Mouse (Mus musculus) c-Kit-positive CD71-positive TER-119-negative erythroid progenitor cells, embryonic 14.5 days (primary cell): ENCODE results near the gene Olfr1195.
"Not testable (repeated sequence)": the region's sequence is repeated elsewhere in the genome, so short reads cannot be mapped to it uniquely, and the experiment has no call there.

Experiments
- DNase-seq: peaks from one replicate; pipeline ENCODE4 v3.0.0-alpha.2; 2013; ENCODE audit warnings: low read depth

Olfr1195 gene

DNA sequence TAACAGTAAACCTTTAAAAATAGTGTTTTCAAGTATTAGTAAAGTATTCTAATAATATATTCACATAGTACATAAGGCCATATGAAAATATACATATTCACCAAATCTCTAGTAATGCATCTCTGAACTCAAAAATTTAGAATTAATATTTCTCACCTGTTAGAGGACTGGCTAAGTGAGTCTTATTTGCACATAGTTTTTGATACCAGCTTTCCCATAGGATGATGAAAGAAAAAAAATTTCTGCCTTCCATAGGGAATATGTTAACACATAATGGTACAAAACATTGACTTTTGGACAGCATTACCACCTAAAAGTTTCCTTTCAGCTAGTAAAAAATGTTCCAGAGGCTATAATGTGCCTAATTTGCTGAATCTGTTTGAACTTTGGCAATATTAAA lies at the start of gene Olfr1195:
TSS of gene Olfr1195 (minus strand) at position 101 of the 400 bp plus-strand sequence.
- DNase-seq = no peak

DNA sequence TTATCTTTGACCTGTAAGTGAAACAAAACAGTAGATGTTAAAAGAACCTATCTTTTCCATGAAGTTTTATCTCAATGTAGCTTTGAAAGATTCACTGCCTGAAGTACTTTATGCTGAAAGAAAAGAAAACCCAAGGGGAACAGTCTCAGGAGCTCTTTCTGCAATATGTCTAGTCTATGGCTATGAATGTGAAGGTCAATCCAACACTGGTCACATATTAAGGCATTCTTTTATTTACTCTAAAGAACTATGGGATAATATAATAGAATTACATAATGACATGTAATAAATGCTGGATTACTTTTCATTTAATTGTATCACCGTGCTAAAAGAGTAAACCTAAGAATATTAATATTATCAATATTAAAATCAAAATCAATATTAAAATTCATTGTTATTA lies 43.3 kb upstream of the Olfr1195 start, which contains the start of gene Olfr1197:
TSS of gene Olfr1197 (minus strand) at position 101 of the 400 bp plus-strand sequence.
- no peak for DNase-seq

DNA sequence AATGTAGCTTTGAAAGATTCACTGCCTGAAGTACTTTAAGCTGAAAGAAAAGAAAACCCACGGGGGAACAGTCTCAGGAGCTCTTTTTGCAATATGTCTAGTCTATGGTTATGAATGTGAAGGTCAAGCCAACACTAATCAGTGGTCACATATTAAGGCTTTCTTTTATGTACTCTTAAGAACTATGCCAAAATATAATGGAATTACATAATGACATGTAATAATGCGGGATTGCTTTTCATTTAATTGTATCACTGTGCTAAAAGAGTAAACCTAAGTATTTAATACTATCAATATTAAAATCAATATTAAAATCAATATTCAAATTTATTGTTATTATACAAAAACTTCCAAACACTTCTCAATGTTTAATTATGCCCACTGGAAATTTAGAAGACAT lies 15.5 kb upstream of the Olfr1195 start, which contains the start of gene Olfr1196:
TSS of gene Olfr1196 (minus strand) at position 101 of the 400 bp plus-strand sequence.
- DNase-seq = no peak

DNA sequence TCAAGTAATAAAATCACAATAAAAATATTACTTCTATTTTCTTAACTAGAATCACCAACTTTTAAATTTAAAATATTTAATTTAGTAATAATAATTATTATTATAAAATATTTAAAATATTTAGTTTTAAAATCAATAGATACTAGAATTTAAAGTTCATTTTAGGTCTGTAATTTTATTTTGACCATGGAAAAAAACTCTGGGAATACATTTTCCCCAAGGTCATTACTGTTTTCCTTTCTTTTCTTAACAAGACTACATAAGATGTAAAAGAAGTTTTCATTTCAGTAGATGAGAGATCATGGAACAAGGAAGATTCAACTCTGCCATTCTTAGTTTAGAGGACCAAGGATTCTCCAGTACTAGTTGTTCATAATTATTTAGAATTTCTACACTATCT lies 13.7 kb downstream of the Olfr1195 start, which contains the start of gene Olfr1193:
TSS of gene Olfr1193 (plus strand) at position 301 of the 400 bp plus-strand sequence.
- DNase-seq = not testable (repeated sequence)

DNA sequence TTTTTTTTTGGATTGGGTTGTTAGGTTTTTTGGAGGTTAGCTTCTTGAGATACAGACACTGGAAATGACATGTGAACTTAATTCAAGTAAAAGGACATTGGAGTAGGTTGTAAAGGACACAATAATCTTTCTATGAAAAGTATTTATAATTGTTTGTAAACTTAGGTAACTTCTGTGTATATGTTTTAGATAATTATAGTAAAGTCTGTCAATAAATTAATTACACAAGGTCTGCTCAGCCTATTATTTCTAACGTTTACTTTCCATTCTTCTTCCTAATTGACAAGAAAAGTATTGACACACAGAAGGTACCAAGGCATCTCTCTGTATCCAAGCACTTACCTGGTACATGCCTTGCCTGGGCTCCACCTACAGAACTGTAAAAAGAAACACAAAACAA lies 40.8 kb downstream of the Olfr1195 start, which contains the start of gene Olfr1192-ps1:
TSS of gene Olfr1192-ps1 (plus strand) at position 301 of the 400 bp plus-strand sequence.
- DNase-seq = no peak

DNA sequence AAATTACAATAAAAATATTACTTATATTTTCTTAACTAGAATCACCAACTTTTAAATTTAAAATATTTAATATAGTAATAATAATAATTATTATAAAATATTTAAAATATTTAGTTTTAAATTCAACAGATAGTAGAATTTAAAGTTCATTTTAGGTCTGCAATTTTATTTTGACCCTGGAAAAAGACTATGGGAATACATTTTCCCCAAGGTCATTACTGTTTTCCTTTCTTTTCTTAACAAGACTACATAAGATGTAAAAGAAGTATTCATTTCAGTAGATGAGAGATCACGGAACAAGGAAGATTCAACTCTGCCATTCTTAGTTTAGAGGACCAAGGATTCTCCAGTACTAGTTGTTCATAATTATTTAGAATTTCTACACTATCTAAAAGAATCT lies 48.7 kb downstream of the Olfr1195 start, which contains the start of gene Olfr1191-ps1:
TSS of gene Olfr1191-ps1 (plus strand) at position 301 of the 400 bp plus-strand sequence.
- not testable (repeated sequence) for DNase-seq
